Mouse (Mus musculus): ENCODE measurements around the gene Tbc1d7.

Tbc1d7 gene

GRCm38 (mm10) chr13:43132859-43133258, 38.4 kb downstream of the Tbc1d7 start:
- peak; percentile 44 for DNase-seq

- no peak for DNase-seq
These were observed 39.5 kb downstream of the Tbc1d7 start for GRCm38 (mm10) chr13:43131741-43132191.

- no peak for DNase-seq
These were observed 41.1 kb downstream of the Tbc1d7 start for GRCm38 (mm10) chr13:43130161-43130560.

- no peak for DNase-seq
These were observed 46.6 kb downstream of the Tbc1d7 start for GRCm38 (mm10) chr13:43124683-43125074.

GRCm38 (mm10) chr13:43123895-43124682, 47.2 kb downstream of the Tbc1d7 start:
- DNase-seq, result no peak

- DNase-seq, result peak; percentile 57
These were observed 48.8 kb downstream of the Tbc1d7 start for GRCm38 (mm10) chr13:43122306-43123070.

GRCm38 (mm10) chr13:43113141-43113540, 58.2 kb downstream of the Tbc1d7 start:
- DNase-seq, result no peak

- no peak for DNase-seq
These were observed 58.6 kb downstream of the Tbc1d7 start for GRCm38 (mm10) chr13:43112707-43113106.

GRCm38 (mm10) chr13:43112280-43112679, 59.0 kb downstream of the Tbc1d7 start:
- peak; percentile 64 for DNase-seq

GRCm38 (mm10) chr13:43104496-43104895, 66.8 kb downstream of the Tbc1d7 start:
- DNase-seq, result no peak

- no peak for DNase-seq
These were observed 68.4 kb downstream of the Tbc1d7 start for GRCm38 (mm10) chr13:43102943-43103342.
